Comparison of ENCODE assay signal across 8 mouse cellular contexts in the genomic region with DNA sequence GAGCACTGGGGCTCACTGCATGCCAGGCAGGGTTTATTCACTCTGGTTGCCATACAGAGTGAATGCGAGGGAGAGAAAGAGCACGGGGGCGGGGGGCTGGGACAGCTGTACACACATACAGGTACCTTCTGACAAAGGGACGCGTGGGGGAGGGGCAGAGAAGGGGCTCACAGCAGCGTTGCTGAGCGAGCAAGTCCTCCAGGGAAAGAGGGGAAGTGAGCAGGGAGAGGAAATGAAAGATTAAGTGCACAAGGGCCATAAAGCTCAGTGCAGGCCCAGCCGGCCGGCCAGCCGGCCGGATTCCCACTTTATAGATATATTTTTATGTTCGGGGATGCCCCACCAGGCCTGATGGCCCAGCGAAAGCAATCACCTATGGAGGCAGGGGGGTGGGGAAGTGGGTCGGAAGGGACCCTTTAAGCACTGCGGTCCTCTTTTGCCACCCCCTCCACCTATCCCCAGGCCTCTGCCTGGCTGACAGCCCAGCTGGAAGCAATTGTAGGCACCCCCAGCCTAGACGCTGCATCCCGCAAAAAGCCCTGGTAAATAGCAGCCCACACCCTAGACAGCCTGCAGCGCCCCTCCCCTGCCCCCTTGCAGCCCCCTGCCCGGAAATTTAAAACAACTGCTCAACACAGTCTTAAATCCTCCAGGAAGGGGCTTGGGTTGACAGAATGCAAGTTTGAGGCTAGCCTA. TPM values are rescaled to one million over a fixed set of nuclear protein-coding genes. Genes with fewer than 3 reads are reported as not detected.
DNase-seq lines count a peak whose midpoint lies in the region; ATAC-seq lines count a peak whose summit lies in the region.

No protein-coding gene starts in this region.

- H3K27ac ChIP-seq in lung, embryonic 16.5 days (ENCODE audit: low read length) = peak overlapping the region; percentile 74
- H3K27ac ChIP-seq in forebrain, embryonic 10.5 days = peak overlapping the region; percentile 90
- H3K27ac ChIP-seq in neural tube, embryonic 14.5 days (ENCODE audit: low read depth, low read length) = peak overlapping the region; percentile 78

- no peak for DNase-seq in lung, postnatal 25 days (ENCODE audit: low spot score)
- DNase-seq in forebrain, embryonic 10.5 days (ENCODE audit: extremely low spot score, low spot score) = peak; percentile 53
- peak; percentile 74 to 78 for DNase-seq in kidney, postnatal 4 days
- no peak for DNase-seq in adrenal gland, adult 18-20 months (ENCODE audit: low spot score in 2 of 2)
- no peak for DNase-seq in layer of hippocampus, adult 9-10 months (ENCODE audit: low spot score)
- DNase-seq in urinary bladder, adult 2 months (ENCODE audit: low spot score) = no peak

- no peaks in the 10 kb centered on the region; the same call in 1 of the 2 replicates for H3K9me3 ChIP-seq in lung, embryonic 16.5 days (ENCODE audit: control insufficient read depth, low read length)
- H3K9me3 ChIP-seq in forebrain, embryonic 10.5 days = no peaks in the 10 kb centered on the region
- no peaks in the 10 kb centered on the region for H3K9me3 ChIP-seq in neural tube, embryonic 14.5 days (ENCODE audit: control insufficient read depth, low read length)

- 9% methylated on average over 19 of the region's 19 CpGs for WGBS in lung, embryonic 16.5 days
- 10% methylated on average over 19 of the region's 19 CpGs for WGBS in forebrain, embryonic 10.5 days
- 5% methylated on average over 17 of the region's 19 CpGs for WGBS in neural tube, embryonic 14.5 days

- no peaks in the 10 kb centered on the region for H3K27me3 ChIP-seq in lung, embryonic 16.5 days (ENCODE audit: control insufficient read depth, insufficient read depth, low read depth, low read length)
- H3K27me3 ChIP-seq in forebrain, embryonic 10.5 days (ENCODE audit: poor library complexity, severe bottlenecking) = no peaks in the 10 kb centered on the region
- no peaks in the 10 kb centered on the region for H3K27me3 ChIP-seq in neural tube, embryonic 14.5 days (ENCODE audit: control insufficient read depth, insufficient read depth, low read length)

- peak; percentile 20; the same call in 1 of the 2 replicates for ATAC-seq in lung, embryonic 16.5 days (ENCODE audit: low read depth)
- peak; percentile 47; the same call in 1 of the 2 replicates for ATAC-seq in neural tube, embryonic 14.5 days (ENCODE audit: low read depth)

- no peak overlapping the region for H3K4me3 ChIP-seq in lung, embryonic 16.5 days (ENCODE audit: low read length)
- peak overlapping the region; percentile 28; the same call in 1 of the 2 replicates for H3K4me3 ChIP-seq in forebrain, embryonic 10.5 days
- H3K4me3 ChIP-seq in neural tube, embryonic 14.5 days (ENCODE audit: low read depth, low read length) = no peak overlapping the region

- H3K36me3 ChIP-seq in lung, embryonic 16.5 days (ENCODE audit: control insufficient read depth, insufficient read depth, low read length) = no peaks in the 10 kb centered on the region
- H3K36me3 ChIP-seq in forebrain, embryonic 10.5 days (replicated peaks) = no peaks in the 10 kb centered on the region
- no peaks in the 10 kb centered on the region for H3K36me3 ChIP-seq in neural tube, embryonic 14.5 days (ENCODE audit: control insufficient read depth, insufficient read depth, low read length)

- peaks cover 44% of the 10 kb centered on the region for H3K4me1 ChIP-seq in lung, embryonic 16.5 days (replicated peaks; ENCODE audit: control insufficient read depth, insufficient read depth, low read length)
- H3K4me1 ChIP-seq in forebrain, embryonic 10.5 days = peaks cover 85% of the 10 kb centered on the region
- H3K4me1 ChIP-seq in neural tube, embryonic 14.5 days (ENCODE audit: control insufficient read depth, insufficient read depth, low read length) = peaks cover 12% of the 10 kb centered on the region

- no peak overlapping the region for H3K4me2 ChIP-seq in lung, embryonic 16.5 days (ENCODE audit: low read depth, low read length)
- H3K4me2 ChIP-seq in neural tube, embryonic 14.5 days (ENCODE audit: low read depth, low read length) = peak overlapping the region; percentile 18; the same call in 1 of the 2 replicates

- peak overlapping the region; percentile 57 for H3K9ac ChIP-seq in lung, embryonic 16.5 days (ENCODE audit: low read length)
- peak overlapping the region; percentile 28 for H3K9ac ChIP-seq in neural tube, embryonic 14.5 days (replicated peaks; ENCODE audit: low read depth, low read length)

RNA-seq across cellular contexts. Expression of gene Ssbp3, which starts 44.9 kb away (rescaled TPM):
- polyA plus RNA-seq in lung, embryonic 16.5 days (2015; fragmentation: Nextera tagmentation; extraction: Ambion mirVana) = 49.5 and 61.7 TPM in 2 replicates
- polyA plus RNA-seq in forebrain, embryonic 10.5 days (2016; fragmentation: Nextera tagmentation; extraction: Ambion mirVana) = 128 and 134 TPM in 2 replicates
- 106 and 112 TPM in 2 replicates for polyA plus RNA-seq in neural tube, embryonic 14.5 days (2014; fragmentation: Nextera tagmentation; extraction: Ambion mirVana)
- total RNA-seq in adrenal gland, adult 18-20 months (2021) = 10 to 100 TPM; 70.5 to 75.9 TPM
- 59.0 and 71.8 TPM in 2 replicates for polyA plus RNA-seq in urinary bladder, adult 2 months (2012; rRNA removed)

Comparison
In these comparisons a context has a peak if more than half of its experiments do, and no peak if none do; other contexts are left out.
1. DNase-seq: peak in forebrain, embryonic 10.5 days (single experiment) and kidney, postnatal 4 days (2 of 2); none in lung, postnatal 25 days (single experiment), adrenal gland, adult 18-20 months (0 of 2), layer of hippocampus, adult 9-10 months (single experiment) and urinary bladder, adult 2 months (single experiment).
2. Peak in every context shown above with its lines, with median percentiles within 50 percentile points of each other: H3K27ac ChIP-seq.